Mouse (Mus musculus): ENCODE measurements around the gene Ttll11.

The Ttll11 gene

DNA sequence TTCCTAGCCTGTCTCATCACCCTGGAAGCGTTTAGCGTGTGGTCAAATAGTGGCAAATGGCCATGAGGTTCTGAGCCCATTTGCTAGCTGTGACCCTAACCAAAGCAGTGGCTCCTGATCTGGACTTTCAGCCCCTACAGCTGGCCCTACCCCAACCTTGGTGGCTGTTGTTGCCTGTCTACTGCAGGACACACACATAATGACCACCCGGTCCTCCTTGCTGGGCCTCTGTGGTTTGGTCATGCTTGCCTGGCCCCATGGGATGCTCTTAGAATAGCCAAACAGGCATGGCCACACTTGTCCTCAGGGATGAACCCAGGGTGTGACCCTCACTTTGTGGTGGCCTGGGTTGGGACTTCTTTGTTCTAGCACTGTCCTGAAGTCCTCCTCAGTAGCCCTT lies 80.0 kb downstream of the Ttll11 start:
- DNase-seq (ENCODE audit: low spot score in 2 of 2), result no peak

DNA sequence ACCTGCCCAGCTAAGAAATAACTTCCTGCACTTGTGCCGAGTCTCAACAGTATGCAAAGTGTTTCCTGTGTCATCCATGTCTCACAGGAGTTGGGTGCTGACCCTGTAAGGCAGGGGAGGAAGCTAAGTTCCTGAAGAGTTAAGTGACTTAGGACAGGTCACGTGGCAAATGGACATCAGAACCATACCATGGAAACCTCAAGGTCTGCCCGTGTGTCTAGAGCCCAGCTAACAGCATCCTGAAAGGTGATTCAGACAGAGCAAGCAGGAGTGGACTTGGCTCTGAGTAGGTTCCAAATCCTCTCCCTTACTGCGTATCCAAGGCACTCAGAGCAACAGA lies 80.6 kb downstream of the Ttll11 start:
- no peak for DNase-seq (ENCODE audit: low spot score in 2 of 2)

DNA sequence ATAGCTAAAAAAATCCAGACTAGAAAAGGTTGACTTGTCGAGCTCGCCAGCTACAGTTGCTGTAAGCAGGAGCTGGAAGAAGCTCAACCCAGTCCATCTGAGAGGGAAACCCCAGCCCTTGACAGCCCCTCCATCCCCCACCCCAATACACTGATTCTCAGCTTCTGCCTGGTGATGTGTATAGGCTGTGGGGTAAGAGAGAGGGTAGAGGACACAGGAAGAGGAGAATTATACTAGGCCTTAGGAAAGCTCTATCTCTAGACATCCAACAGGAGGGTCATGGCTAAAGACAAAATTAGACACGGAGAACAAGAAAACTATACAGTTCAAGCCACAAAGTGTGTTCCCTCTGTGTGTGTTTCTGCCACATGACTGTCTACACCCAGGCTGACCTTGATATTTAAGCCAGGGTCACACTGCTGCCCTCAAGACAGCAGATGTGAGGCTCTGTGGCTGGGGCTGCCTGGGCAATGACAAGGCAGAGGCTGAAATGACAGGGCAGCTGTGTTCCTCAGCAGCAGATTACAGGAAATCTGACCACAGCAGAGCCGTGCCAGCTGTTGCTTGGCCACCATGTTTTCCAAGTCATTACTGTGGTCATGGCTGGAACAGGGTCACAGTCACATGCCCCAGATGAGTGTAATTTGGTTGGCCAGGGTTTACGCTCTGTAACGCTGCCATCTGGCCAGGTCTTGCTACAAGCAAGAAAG lies 81.1 kb downstream of the Ttll11 start:
- DNase-seq (ENCODE audit: low spot score in 2 of 2), result no peak

DNA sequence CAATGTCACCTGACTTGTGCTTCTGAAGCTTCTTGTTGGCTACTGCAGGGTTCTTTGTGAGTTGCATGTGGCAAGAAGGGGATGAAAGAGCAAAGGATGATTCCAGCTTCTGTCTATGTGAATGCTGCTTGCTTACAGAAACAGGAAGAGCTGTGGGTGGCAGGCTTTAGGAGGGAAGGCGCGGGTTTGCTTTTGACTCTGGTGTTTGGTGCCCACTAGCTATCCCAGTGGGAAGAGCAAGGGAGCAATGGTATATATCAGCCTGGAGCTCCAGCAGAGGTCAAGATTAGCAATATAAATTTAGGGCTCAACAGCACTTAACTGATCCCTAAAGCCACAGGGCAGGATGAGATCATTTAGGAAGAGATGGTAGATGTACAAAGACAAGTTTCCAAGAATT lies 82.6 kb downstream of the Ttll11 start:
- DNase-seq (ENCODE audit: low spot score in 2 of 2), result no peak

DNA sequence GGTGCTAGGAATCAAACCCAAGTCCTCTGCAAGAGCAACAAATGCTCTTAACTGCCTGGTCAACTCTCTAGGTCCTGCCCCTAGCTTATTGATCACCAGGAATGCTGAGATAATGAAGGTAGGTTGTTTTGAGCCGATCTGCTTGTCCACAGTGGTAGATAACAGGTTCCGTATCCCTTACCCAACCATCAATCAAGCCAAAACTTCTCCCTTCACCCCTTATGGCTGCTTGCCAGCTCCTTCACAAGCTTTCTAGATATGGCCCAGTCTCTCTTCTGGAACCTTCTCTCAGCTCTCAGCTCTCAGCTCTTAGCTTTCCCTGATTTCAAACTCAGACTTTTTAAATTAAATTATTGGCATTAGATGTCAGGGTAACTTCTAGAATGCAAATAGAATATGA lies 85.2 kb downstream of the Ttll11 start:
- no peak for DNase-seq (ENCODE audit: low spot score in 2 of 2)

DNA sequence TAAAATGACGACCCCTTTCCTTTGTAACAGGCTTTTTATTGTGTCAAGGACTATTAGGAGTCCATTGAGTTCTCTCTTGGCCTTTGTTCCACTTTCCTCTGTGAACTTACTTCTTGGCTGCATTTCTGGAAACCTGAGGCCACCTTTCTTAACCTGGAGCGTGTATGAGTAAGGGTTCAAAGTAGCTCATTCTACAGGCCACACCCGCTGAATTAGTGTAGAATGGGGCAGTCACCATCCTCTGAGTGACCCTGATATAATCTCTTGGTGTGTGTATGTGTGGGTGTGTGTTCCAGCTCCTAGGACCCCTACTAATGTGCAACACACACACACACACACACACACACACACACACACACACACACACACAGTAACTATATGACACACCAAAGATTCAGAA lies 89.1 kb downstream of the Ttll11 start:
- no peak for DNase-seq (ENCODE audit: low spot score in 2 of 2)

DNA sequence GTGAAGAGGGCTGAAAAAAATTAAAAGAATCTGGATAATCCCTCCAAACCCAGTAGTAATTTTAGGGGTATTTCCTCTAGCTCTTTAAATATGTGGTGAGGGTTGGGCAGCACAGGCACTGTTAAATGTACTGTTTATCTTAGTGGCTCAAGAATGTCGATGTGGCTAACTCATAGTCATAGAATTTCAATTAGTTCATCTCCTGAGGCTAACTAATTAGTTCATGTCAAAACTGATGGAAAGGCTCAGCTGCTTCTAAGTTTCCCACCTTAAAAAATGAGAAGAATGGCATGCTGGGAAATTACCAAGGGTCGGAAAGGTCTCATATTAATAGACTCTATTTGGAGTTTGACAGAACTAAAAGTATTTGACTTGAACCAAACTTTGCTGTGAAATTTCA lies 89.9 kb downstream of the Ttll11 start:
- no peak for DNase-seq (ENCODE audit: low spot score in 2 of 2)

DNA sequence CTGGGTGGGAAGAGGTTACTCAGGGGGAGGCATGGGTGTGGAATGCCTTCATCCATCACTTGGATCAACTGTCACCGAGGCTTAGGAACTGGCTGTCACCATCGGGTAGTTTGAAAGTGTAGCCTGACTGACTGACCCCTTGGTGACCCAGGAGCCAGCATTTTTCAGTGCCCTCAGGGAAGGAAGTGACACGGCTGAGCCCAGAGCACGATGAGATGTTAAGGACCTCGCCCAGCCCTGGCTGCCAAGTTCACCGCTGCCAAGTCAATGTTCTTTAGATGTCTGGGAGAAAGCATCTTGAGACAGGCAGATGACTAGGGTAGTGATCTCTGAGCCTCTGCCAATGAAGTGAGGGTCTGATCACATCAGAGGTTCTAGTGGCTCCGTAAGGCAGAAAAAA lies 95.4 kb downstream of the Ttll11 start:
- no peak for DNase-seq (ENCODE audit: low spot score in 2 of 2)

DNA sequence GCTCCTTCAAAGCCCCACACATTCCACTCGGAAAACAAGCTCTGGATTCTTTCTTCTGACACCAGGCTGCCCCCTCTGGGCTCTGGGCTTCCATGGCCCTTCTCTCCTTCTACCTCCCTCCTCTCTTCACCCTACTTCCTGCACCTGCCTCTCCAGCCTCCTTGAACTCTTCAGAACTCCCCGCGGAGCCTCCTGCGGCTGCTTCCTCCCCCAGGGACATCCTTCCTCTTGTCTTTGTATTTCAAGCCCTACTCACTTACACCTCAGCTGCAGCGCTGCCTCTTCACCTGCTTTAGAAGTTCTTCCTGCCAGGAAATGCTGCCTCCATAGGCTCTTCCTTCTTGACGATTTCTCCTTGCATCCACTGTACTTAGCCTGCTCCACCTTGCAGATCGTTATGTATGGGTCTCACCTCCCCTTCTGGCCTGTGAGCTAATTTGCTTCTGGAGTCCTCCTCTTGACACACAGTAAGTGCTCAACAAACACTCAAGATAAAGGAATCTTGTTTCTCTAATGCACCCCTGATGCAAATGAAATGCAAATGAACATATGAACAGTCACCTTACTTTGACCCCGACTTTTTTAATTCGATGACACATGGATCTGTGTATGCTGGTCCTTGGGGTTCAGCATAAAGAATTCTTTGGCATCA lies 97.3 kb downstream of the Ttll11 start:
- DNase-seq (ENCODE audit: low spot score in 2 of 2), result no peak

DNA sequence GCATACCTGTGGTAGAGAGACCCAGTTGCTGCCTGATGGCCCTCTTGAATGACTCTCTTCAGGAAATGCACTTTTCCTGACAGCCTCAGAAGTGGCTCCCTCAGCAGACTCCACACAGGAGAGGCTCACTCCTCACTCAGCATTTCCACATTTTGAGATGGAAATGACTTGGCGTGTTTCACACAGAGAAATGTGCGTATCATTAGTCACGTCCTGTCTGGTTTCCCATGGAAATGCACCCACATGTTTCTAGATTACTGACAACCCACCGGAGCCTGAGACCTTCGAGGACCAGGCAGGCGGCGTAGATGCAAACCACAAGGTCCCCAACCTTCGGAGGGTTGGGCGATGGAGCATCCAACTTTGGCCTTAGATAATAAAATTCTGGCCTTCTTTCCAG lies 97.8 kb downstream of the Ttll11 start:
- DNase-seq (ENCODE audit: low spot score in 2 of 2), result no peak

DNA sequence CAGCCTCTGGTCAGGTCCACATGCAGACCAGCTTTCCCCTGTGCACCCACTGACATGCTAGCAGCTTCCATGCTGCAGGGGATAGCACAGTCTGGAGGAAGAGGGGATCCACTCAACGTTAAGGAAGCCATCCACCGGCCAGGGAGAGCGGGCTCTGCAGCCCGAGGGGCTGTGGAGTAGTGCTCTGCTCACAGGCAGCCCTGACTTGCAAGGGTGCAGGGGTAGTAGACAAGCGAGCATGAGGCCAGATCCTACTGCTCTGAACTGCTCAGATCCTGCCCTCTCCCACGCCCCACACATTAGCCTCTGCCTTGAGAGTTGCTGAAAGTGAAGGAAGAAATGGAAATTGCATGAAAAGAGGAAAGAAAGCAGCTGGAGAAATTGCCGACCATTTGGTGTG lies 99.4 kb downstream of the Ttll11 start:
- DNase-seq (ENCODE audit: low spot score in 2 of 2), result no peak

DNA sequence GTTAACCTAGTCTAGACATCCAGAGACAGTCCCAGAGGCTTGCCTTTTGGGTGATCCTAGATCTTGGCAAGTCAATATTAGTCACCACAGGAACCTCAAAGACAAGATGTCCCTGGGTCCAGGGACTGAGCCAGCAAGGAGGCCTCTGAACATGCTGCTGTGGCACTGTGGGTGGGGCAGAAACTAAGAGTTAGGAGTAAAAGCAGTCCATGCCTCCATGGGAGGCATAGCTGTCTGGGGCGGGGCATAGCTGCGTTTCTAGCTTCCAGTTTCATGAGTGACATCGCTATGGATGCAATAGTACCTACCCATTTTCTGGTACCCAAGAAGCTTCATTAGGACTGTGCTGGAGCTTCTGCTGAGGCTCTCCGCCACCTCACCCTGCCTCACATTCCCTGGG lies 99.8 kb downstream of the Ttll11 start:
- DNase-seq (ENCODE audit: low spot score in 2 of 2), result no peak

DNA sequence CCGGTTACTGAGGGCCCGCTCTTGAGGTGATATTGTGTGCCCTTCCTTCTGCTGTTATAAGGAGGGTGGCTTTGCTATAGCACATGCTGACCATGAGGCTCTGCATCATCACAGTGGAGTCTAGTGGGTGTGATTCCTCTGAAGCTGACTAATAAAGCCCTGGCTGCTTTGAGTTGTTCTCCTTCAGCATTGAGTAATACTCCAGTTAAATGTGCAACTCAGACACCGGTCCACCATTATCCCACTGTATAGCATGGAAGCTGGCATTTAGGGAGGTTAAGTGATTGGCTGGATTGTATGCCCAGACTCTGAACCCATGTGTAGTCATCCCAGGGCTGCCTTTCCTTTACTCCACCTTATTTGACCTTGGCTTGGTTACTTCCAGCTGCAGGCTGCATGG lies 101.2 kb downstream of the Ttll11 start:
- no peak for DNase-seq (ENCODE audit: low spot score in 2 of 2)

DNA sequence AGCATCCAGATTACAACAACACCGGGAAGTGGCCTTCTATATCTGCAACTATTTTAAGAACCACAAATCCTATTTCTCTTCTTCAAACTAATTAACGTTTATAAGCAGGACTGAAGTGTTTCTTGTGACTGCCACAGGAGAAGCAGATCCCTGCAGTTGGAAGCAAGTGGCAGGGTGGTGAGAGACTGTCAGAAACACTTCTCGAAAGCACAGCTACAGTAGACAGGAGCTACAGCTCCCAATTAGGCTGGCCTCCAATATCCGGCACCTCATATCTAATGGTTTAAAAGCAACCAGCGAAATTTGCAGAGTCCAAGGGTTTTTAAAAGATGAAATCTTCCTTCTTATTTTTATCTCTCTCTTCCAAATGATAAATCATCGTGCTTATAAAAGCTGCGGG lies 104.1 kb downstream of the Ttll11 start:
- no peak for DNase-seq (ENCODE audit: low spot score in 2 of 2)

DNA sequence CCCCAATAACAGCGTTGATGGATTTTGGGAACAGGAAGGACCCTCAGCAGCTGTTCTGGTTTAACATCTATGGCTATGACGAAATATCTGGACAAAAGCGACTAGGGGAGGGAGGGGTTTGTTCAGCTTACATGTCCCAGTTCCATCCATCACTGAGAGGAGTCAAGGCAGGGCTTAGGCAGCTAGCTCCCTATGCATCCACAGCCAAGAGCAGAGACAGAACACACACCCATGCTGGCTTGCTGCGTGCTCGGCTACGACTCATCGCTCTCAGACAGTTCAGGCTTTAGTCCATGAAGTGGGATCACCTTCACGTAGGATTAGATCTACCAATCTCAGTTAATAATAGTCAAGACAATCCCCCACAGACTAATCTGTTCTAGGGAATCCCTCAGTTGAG lies 105.3 kb downstream of the Ttll11 start:
- no peak for DNase-seq (ENCODE audit: low spot score in 2 of 2)

DNA sequence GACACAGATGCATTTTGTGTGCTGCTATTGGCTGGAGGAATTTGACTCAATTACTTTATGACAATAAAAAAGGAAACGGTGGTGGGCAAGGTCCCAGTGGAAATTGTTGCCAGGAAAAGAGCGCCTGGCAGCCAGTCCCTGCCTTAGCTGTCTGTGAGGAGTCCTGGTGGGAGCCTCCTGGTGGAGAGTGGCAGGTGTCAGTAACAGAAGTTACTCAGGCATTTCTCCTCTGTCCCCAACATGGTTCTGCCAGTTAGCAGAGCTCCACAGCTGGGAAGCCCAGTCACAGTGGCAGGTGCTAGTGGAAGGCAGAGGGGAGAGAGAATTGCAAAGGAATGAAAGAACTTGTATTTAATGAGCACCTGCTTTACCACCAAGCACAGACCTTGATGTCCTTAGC lies 110.5 kb downstream of the Ttll11 start:
- no peak for DNase-seq (ENCODE audit: low spot score in 2 of 2)

DNA sequence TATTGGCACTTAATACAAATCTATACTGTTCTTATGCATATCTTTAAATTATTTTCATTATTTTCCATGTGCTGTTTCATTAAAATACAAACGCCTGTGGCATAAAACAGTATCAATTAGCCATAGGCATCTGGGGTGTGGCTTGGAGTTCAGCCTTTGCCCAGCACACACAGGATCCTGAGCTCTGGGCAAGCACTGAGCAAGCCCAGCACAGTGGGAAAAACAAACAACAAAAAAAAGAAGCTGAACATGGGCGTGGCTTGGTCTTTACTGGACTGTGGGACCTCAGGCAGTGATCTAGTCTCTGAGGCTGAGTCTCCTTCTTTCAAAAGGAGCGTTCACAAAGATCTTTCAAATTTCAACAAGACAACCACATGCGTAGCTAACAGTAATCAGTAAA lies 116.4 kb downstream of the Ttll11 start:
- no peak for DNase-seq (ENCODE audit: low spot score in 2 of 2)

DNA sequence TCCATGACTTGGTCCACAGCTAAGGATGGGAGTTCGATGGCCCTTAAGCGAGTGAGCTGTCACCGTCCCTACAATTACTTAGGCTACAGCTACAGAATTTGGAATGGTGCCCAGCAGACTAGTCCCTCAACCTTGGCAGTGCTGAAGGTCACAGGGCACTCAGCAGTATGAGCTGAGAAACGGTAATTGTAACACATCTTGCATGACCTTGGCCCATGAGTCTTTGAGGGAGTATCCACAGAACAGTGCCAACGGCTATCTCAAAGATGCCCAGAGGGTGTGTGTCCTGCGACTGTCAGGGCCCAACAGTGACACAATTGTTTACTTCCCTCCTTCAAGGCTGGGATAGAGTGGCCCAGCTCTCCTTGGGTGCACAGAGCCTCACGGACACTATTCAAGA lies 118.5 kb downstream of the Ttll11 start:
- DNase-seq (ENCODE audit: low spot score in 2 of 2), result no peak

DNA sequence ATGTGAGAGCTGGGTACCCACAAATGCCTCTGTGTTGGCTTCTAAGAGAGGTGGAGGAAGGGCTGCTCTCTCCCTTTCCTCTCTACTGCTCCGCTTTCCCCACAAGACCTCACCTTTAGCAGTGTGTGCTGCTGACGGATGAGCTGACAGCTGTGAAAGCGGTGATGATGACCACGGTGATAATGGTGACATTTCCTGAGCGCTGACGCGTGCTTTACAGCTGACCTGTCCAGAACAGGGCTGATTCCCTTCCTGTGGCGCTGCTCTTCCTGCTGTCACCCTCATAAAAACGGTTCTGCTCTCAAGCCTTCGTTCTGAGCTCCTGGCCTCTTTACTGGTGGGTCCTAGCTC lies 119.3 kb downstream of the Ttll11 start:
- no peak for DNase-seq (ENCODE audit: low spot score in 2 of 2)

DNA sequence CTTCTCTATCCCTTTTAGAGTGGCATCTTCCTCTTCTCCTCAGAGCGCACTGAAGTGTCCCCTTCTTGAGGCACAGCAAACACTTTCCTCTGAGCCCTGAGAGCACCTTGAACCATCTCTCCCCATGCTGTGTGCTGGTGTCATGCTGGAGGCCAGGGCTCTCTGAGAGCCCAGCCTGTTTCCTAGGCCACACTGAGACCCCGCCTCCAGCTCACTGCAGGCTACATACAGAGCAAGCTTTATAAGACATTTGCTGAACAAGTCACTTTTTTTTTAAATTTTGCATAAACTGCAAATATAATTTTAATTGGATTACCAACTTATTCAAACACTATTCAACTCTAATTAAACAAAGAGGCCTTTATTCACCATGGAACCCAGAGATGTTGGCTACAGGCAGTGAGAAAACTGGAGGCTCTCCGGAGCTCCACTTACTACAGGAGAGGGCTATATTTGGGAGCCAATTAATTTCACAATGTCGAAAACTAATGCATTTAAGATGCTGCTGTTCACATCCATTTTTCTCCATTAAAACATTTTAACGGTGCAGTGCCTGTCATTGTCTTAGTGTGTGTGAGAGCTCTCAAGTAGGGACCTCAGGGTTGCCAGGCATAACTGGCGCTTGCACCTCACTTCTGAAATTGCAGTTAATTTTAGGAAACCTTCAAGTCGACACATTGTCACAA lies 119.9 kb downstream of the Ttll11 start:
- DNase-seq (ENCODE audit: low spot score in 2 of 2), result no peak

DNA sequence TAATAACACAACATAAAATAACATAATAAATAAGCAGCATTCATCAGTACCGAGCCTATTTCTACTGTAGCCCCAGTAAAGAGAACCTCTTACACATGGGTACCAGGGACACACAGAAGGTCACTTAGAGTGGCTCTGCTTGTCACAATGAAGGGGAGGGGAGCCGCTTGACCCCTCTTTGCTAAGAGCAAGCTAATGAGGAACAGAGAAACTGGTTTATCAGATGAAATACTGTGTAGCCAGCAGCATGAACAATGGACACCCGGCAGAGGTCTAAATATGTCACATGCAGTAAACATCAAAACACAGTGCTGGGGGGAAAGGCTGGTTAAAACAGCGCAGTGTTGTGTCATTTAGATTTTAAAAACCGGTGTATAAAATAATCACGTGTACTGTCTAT lies 121.4 kb downstream of the Ttll11 start:
- no peak for DNase-seq (ENCODE audit: low spot score in 2 of 2)

DNA sequence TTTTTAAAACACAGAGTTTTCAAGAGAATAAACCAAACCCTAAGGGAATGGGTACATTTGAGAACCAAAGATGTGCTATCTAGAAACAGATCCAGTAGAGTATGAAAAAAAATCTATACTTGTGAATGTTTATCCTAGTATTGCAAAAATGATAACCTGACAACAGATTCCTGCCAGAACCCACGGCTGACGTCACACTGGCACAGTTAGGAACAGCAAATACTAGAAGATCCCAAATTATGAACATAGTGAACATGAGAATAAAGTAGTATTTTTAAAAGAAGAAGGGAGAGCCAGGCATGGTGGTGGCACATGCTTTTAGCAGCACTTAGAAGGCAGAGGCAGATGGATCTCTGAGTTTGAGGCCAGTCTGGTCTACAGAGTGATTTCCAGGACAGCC lies 122.8 kb downstream of the Ttll11 start:
- DNase-seq (ENCODE audit: low spot score in 2 of 2), result no peak

DNA sequence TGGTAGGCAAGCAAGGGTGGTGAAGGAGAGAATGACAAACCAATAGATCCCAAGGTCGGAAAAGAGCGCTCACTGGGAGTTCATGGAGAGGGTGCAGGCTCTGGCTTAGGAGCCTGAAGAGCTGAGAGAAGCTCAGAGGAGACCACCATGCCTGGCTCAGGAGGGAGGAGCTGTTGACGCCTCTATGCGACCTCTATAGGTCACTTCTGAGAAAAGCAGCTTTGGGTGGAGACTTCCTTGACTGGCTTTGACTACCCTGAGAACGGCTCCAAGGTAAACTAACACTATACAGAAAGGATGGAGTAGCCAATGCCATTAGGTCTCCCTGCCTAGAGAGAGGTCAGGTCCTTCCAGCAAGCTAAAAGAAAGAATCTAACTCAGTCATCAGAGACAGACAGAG lies 124.8 kb downstream of the Ttll11 start:
- no peak for DNase-seq (ENCODE audit: low spot score in 2 of 2)

DNA sequence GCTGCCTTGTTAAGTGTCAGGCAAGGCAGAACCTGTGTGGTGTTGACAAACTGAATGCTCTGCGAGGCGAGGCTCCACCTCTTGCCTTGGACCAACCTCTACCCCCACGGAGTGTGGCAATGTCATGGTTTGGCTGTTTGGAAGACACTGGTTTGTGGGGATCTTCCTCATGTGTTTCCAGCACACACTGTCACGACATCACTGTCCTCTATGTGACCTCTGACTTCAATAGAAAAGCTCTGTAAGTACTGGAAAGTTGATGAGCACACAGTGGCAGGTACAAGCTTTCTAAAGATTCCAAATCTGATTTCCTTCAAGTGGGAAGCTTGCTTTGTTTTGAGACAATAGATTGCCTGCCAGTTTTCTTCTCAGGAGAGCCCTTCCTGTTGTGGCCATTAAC lies 126.7 kb downstream of the Ttll11 start:
- DNase-seq (ENCODE audit: low spot score in 2 of 2), result no peak

Data from frontal cortex, postnatal 10 days (tissue).